Mouse (Mus musculus): ENCODE measurements around the gene Reep1. TPM values are rescaled to one million over a fixed set of nuclear protein-coding genes. Genes with fewer than 3 reads are reported as not detected.
A peak's percentile ranks its signal among the peaks of the same experiment; 100 is the strongest.

Gene Reep1
- polyA plus RNA-seq, 2 experiments = 1.9 to 3.0 TPM

DNA sequence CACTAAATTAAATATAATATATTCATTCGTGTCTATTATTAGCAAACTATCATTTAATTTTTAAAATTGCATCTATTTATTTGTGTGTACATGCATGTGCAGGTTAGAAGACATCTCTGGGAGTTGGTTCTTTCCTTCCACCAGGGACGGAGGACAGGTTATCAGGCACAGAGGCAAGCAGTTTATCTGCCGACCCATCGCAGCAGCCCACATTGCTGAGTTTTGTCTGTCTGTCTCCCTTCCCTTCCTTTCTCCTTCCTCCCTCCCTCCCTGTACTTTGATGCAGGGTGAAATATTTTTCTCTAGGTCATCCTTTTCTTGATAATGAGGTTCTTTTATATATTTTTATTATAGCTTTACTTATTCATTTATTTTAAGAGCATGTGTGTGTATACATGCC, 11.9 kb downstream of the Reep1 start:
- no peak for TF ChIP-seq CTCF (IDR thresholded peaks at IDR 0.05; ENCODE audit: low read depth)
- TF ChIP-seq EP300 (IDR thresholded peaks at IDR 0.05; ENCODE audit: low read depth) = no peak
- DNase-seq (ENCODE audit: low read depth in 3 of 3, low spot score in 3 of 3) (peak in 1 of 3 experiments; percentile 7), ATAC-seq (ENCODE audit: insufficient read depth) (no peak)
- H3K27ac ChIP-seq = no peak overlapping the region
- H3K4me2 ChIP-seq (ENCODE audit: low read depth) = no peak overlapping the region
- H3K9me3 ChIP-seq (ENCODE audit: control insufficient read depth, low read length) = no peaks in the 10 kb centered on the region
- H3K4me1 ChIP-seq (replicated peaks; ENCODE audit: control insufficient read depth in 2 of 2, insufficient read depth in 2 of 2, low read length in 1 of 2) = peaks cover 0 to 6% of the 10 kb centered on the region in 2 experiments; a peak in 2 of 4 replicates
- no peaks in the 10 kb centered on the region for H3K36me3 ChIP-seq (replicated peaks; ENCODE audit: control insufficient read depth, insufficient read depth, low read depth)
- H3K27me3 ChIP-seq (ENCODE audit: control insufficient read depth, insufficient read depth, low read length) = no peaks in the 10 kb centered on the region
- no peak overlapping the region for H3K9ac ChIP-seq (replicated peaks)
- no peak overlapping the region for H3K4me3 ChIP-seq (ENCODE audit: insufficient read depth in 1 of 2, low read depth in 2 of 2, low read length in 2 of 2)
- WGBS (ENCODE audit: insufficient replicate concordance) = 27% methylated on average over 4 of the region's 4 CpGs

DNA sequence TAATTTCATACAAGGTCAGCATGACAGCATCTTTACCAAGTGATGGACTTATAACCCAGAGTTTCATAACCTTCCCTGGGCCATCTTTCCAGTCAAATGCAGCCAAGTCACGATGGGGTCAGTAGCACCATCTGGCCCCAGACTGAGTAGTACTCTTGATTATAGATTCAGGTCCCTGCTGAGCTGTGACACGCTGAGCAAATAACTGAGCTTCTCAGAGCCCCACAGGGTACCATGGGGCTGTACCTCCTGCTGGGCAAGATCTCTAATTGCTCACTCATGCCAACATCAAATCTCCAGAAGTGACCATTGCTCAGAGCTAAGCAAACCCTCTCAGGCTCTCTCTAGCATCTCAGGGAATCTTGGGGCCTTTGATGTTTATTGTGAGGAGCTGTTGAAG, 15.6 kb downstream of the Reep1 start:
- no peak for DNase-seq (ENCODE audit: low read depth in 3 of 3, low spot score in 3 of 3)
- 49% methylated on average over 2 of the region's 2 CpGs for WGBS (ENCODE audit: insufficient replicate concordance)
- TF ChIP-seq EP300 (IDR thresholded peaks at IDR 0.05; ENCODE audit: low read depth) (no peak), CTCF (IDR thresholded peaks at IDR 0.05; ENCODE audit: low read depth) (no peak)

DNA sequence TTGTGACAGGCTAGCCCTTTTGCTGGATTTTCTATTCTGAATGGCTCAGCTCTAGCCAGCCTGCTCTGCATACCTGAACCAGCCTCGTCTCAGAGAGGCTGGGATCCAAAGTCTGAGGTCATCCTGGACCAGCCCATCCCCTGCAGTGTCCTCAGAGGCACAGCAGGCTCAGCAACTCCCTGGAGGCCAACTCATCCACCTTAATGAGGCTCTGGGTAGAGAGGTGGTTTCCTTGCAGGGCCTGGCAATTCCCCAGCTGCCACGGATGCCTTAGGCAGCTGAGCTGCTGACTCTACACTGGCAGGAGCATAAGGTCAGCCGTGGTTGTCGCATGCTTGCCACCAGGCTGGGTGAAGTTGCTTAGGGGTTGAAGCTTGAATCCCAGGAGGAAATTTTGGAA, 16.2 kb downstream of the Reep1 start:
- H3K36me3 ChIP-seq (replicated peaks; ENCODE audit: control insufficient read depth, insufficient read depth, low read depth) = no peaks in the 10 kb centered on the region
- H3K9me3 ChIP-seq (ENCODE audit: control insufficient read depth, low read length) = no peaks in the 10 kb centered on the region
- H3K4me2 ChIP-seq (ENCODE audit: low read depth) = no peak overlapping the region
- no peak for DNase-seq (ENCODE audit: low read depth in 3 of 3, low spot score in 3 of 3)
- no peak overlapping the region for H3K27ac ChIP-seq
- no peak for TF ChIP-seq CTCF (IDR thresholded peaks at IDR 0.05; ENCODE audit: low read depth)
- TF ChIP-seq EP300 (IDR thresholded peaks at IDR 0.05; ENCODE audit: low read depth) = no peak
- ATAC-seq (ENCODE audit: insufficient read depth) = no peak
- H3K4me3 ChIP-seq (ENCODE audit: insufficient read depth in 1 of 2, low read depth in 2 of 2, low read length in 2 of 2) = no peak overlapping the region
- no peaks in the 10 kb centered on the region for H3K27me3 ChIP-seq (ENCODE audit: control insufficient read depth, insufficient read depth, low read length)
- no peak overlapping the region for H3K9ac ChIP-seq (replicated peaks)
- H3K4me1 ChIP-seq (replicated peaks; ENCODE audit: control insufficient read depth in 2 of 2, insufficient read depth in 2 of 2, low read length in 1 of 2) = peaks cover 0 to 3% of the 10 kb centered on the region in 2 experiments; a peak in 2 of 4 replicates
- 58% methylated on average over 4 of the region's 4 CpGs for WGBS (ENCODE audit: insufficient replicate concordance)

More for the DNA sequence above, 15.6 kb downstream of the Reep1 start:
- Histone ChIP-seq H3K27ac (no peak overlapping the region), H3K4me3 (ENCODE audit: insufficient read depth in 1 of 2, low read depth in 2 of 2, low read length in 2 of 2) (no peak overlapping the region), H3K9me3 (ENCODE audit: control insufficient read depth, low read length) (no peaks in the 10 kb centered on the region), H3K27me3 (ENCODE audit: control insufficient read depth, insufficient read depth, low read length) (no peaks in the 10 kb centered on the region), H3K4me1 (replicated peaks; ENCODE audit: control insufficient read depth in 2 of 2, insufficient read depth in 2 of 2, low read length in 1 of 2) (peaks cover 0 to 6% of the 10 kb centered on the region in 2 experiments; a peak in 2 of 4 replicates), H3K4me2 (ENCODE audit: low read depth) (no peak overlapping the region), H3K9ac (replicated peaks) (no peak overlapping the region), H3K36me3 (replicated peaks; ENCODE audit: control insufficient read depth, insufficient read depth, low read depth) (no peaks in the 10 kb centered on the region)
- ATAC-seq (ENCODE audit: insufficient read depth) = no peak

DNA sequence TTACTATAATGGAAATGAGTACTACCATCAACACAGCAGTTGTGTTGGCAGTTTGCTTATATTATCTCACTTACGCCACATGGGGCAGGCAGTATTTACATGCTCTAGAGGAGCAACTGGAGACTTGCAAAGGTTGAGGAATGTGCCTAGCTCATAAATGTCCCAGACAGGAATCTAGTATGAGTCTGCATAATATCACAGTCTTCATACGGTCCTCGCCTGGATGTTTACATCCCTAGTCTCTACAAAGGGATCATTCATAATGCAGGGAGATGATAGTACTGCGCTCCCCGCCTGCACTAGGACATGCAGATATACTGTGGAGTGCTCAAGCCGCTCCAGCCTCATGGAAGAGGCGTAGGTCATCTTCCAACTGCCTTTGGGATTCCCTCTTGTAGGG, 19.3 kb downstream of the Reep1 start:
- no peaks in the 10 kb centered on the region; a peak in 1 of 4 replicates for H3K4me1 ChIP-seq (replicated peaks; ENCODE audit: control insufficient read depth in 2 of 2, insufficient read depth in 2 of 2, low read length in 1 of 2)
- WGBS (ENCODE audit: insufficient replicate concordance) = 75% methylated on average over 7 of the region's 7 CpGs
- ATAC-seq (ENCODE audit: insufficient read depth) (no peak), DNase-seq (ENCODE audit: low read depth in 3 of 3, low spot score in 3 of 3) (no peak)
- H3K9me3 ChIP-seq (ENCODE audit: control insufficient read depth, low read length) = no peaks in the 10 kb centered on the region
- H3K27ac ChIP-seq = no peak overlapping the region
- no peaks in the 10 kb centered on the region for H3K36me3 ChIP-seq (replicated peaks; ENCODE audit: control insufficient read depth, insufficient read depth, low read depth)
- no peak overlapping the region for H3K4me3 ChIP-seq (ENCODE audit: insufficient read depth in 1 of 2, low read depth in 2 of 2, low read length in 2 of 2)
- H3K4me2 ChIP-seq (ENCODE audit: low read depth) = no peak overlapping the region
- TF ChIP-seq EP300 (IDR thresholded peaks at IDR 0.05; ENCODE audit: low read depth) (no peak), CTCF (IDR thresholded peaks at IDR 0.05; ENCODE audit: low read depth) (no peak)
- H3K9ac ChIP-seq (replicated peaks) = no peak overlapping the region
- H3K27me3 ChIP-seq (ENCODE audit: control insufficient read depth, insufficient read depth, low read length) = no peaks in the 10 kb centered on the region

DNA sequence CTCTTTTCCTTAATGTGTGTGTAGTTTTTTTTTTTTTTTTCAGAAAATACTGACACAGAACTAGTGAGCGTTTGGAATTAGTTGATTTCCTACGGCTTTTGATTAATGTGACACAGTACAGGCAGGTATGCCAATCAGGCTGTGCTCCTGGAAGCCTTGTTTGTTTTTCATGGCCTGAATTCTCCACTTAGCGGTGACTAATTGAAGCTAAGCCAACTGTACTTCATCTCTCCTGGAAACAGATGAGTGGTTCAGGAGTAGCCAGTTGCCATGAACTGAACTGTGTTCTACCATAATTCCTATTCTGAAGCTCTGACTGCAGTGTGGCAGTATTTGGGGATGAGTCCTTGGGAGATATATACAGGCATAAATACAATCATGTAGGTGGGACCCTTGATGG, 20.9 kb downstream of the Reep1 start:
- no peak for ATAC-seq (ENCODE audit: insufficient read depth)
- H3K9ac ChIP-seq (replicated peaks) = no peak overlapping the region
- H3K4me3 ChIP-seq (ENCODE audit: insufficient read depth in 1 of 2, low read depth in 2 of 2, low read length in 2 of 2) = no peak overlapping the region
- H3K27ac ChIP-seq = no peak overlapping the region
- TF ChIP-seq EP300 (IDR thresholded peaks at IDR 0.05; ENCODE audit: low read depth) (no peak), CTCF (IDR thresholded peaks at IDR 0.05; ENCODE audit: low read depth) (no peak)
- H3K4me2 ChIP-seq (ENCODE audit: low read depth) = no peak overlapping the region
- H3K27me3 ChIP-seq (ENCODE audit: control insufficient read depth, insufficient read depth, low read length) = no peaks in the 10 kb centered on the region
- no peaks in the 10 kb centered on the region for H3K36me3 ChIP-seq (replicated peaks; ENCODE audit: control insufficient read depth, insufficient read depth, low read depth)
- WGBS (ENCODE audit: insufficient replicate concordance) = 68% methylated on average over 3 of the region's 3 CpGs
- no peak for DNase-seq (ENCODE audit: low read depth in 3 of 3, low spot score in 3 of 3)
- H3K4me1 ChIP-seq (replicated peaks; ENCODE audit: control insufficient read depth in 2 of 2, insufficient read depth in 2 of 2, low read length in 1 of 2) = no peaks in the 10 kb centered on the region
- H3K9me3 ChIP-seq (ENCODE audit: control insufficient read depth, low read length) = no peaks in the 10 kb centered on the region
